Mouse (Mus musculus) inflammation-experienced regulatory T-cells, adult 6 months (primary cell): ENCODE data around the gene Ccl25. TPM values are rescaled to one million over a fixed set of nuclear protein-coding genes. Genes with fewer than 3 reads are reported as not detected.
"Not testable (repeated sequence)": the region's sequence is repeated elsewhere in the genome, so short reads cannot be mapped to it uniquely, and the experiment has no call there.

ENCODE experiments used
- ATAC-seq: one replicate; pipeline ENCODE4 v1.8.0; 2017
- polyA plus RNA-seq, 3 experiments: library from polyadenylated mRNA; unstranded; fragments of 100-300 nt; shearing (Covaris generic); gene quantifications; one replicate each; pipeline ENCODE4 v1.2.1; 2017

The Ccl25 gene
- polyA plus RNA-seq, 3 experiments from 2014 or later = 7.7 to 12.9 (median 11.6) TPM

- no peak for ATAC-seq
Measured at GRCm38 (mm10) chr8:4347661-4348060, 22.7 kb downstream of the Ccl25 start.

DNA sequence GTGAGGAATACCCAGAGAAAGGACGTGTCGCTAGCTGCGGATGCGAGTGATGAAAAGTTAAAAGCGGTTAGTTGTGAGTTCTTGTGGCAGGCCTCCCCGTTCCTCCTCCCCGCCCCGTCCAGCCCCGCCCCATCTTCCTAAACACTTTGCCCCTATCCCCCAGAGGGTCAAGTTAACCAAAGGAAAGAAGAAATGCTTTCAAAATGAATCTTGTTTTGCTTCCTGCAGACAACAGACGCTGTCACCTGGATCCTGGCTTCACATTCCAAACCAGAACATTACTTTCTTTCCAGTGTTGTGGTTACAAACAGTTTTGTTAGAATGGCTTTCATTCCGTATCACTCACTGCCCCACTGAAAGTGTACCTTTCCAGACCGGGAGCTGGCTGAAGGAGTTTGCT lies 23.3 kb downstream of the Ccl25 start:
- no peak for ATAC-seq

DNA sequence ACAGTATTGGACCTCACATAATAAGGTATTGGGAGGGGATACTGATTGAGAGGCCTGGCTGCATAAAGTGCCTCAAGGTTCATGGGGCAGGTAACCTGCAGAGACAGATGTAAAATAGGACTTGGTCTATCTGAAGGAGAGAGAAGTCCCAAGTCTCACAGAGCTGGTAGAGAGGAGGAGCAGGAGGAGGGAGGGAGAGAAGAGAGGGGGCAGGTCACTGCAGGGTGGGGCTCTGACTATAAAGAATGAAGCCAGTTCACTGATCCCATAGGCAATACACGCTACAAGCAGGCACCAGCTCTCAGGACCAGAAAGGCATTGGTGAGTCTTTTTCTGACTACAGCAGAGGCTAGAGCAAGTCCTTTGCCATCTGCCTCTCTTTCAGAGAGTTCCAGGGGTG lies 24.3 kb downstream of the Ccl25 start:
- no peak for ATAC-seq

GRCm38 (mm10) chr8:4350618-4351017 lies 25.6 kb downstream of the Ccl25 start:
- ATAC-seq = no peak

DNA sequence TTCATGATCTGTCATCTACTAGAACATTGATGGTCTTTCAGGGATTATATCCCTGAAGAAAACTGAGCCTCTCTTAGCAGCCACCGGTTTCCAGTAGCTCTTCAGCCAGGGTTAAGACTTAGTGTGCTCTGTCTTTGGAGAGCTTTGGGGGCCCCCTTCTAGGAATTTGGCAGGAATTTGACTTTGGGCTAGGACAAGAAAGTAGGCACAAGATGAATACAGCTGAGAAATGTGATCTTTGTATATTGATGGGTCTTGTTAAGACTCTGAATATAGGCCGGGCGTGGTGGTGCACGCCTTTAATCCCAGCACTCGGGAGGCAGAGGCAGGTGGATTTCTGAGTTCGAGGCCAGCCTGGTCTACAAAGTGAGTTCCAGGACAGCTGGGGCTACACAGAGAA lies 27.6 kb downstream of the Ccl25 start:
- ATAC-seq = not testable (repeated sequence)

GRCm38 (mm10) chr8:4353741-4354140 lies 28.7 kb downstream of the Ccl25 start:
- no peak for ATAC-seq

GRCm38 (mm10) chr8:4354516-4354915 lies 29.5 kb downstream of the Ccl25 start:
- ATAC-seq = no peak

- no peak for ATAC-seq
Measured at GRCm38 (mm10) chr8:4355455-4355854, 30.4 kb downstream of the Ccl25 start.

GRCm38 (mm10) chr8:4359362-4359761 lies 34.4 kb downstream of the Ccl25 start:
- no peak for ATAC-seq

DNA sequence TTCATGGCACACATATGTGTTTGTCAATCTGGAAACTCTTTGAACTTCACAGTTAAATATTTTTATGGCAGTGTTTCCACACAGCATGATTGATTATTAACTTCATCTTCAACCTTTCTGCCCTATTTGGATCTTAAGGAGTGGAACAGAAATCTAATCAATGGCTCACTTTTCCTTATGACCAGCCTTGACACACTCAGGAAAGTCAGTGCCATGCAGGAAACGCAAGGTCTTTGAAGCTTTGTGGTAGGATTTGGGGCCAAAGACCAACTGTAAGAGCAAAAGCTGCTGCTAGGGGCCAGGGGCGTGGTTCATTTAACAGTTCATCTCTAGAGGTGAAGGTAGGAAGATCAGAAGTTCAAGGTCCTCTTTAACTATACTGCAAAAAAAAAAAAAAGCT lies 35.9 kb downstream of the Ccl25 start:
- ATAC-seq = no peak

- no peak for ATAC-seq
Measured at GRCm38 (mm10) chr8:4366189-4366588, 41.2 kb downstream of the Ccl25 start.

- ATAC-seq = no peak
Measured at GRCm38 (mm10) chr8:4367808-4368207, 42.8 kb downstream of the Ccl25 start.

DNA sequence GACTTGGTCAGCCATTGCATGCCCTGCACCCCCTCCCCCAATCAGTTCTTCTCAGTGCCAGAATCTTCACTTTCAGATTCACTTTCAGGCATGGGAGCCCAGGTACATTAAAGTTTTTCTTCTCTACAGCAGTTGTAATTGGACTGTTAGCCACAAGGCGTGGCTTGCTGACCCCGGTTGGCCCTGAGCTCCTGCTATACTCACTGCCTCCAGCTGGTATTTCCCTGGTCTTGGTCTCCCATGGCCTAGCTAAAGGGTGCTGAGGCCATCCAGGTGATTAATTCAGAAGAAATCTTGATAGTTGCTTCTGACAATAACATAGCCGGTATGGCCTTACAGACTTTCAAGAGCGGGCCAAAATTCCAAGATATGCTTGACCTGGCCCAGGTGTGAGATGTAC lies 43.5 kb downstream of the Ccl25 start:
- no peak for ATAC-seq

DNA sequence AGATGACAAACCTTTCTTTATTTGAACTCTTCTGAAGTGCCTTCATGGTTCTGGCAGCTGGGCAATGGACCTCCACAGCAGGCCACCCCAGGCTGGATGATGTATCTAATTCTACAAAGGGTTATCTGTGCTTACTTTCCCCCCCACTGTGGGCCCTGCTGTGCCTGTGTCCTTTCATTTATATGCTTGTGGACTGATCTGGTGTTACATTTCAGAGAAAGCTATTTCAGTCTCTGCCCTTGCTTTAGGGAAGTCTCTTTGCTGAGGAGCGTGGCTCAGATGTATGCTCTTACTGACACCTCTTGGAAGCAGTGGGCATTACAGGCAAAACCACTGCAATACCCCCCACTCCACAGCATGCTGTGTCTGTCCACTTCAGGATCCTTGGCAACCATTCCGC lies 45.1 kb downstream of the Ccl25 start:
- ATAC-seq = peak; percentile 94

- no peak for ATAC-seq
Measured at GRCm38 (mm10) chr8:4372657-4373056, 47.6 kb downstream of the Ccl25 start.

DNA sequence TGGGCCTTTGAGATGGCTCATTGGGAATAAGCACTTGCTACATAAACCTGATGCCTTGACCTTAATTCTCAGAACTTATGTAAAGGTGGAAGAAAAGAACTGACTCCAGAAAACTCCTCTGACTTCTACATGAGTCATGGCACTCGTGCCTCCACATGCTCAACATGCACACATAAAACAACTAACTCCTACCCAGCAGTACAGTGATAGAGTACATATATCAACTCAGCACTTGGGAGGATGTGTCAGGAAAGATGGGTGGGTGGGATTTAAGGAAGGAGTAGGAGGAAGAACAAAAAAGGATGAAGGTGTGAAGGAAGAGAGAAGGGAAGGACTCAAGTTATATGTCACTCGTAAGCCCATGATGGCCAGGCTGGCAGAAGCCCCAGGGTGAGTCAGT lies 76.4 kb downstream of the Ccl25 start:
- no peak for ATAC-seq

DNA sequence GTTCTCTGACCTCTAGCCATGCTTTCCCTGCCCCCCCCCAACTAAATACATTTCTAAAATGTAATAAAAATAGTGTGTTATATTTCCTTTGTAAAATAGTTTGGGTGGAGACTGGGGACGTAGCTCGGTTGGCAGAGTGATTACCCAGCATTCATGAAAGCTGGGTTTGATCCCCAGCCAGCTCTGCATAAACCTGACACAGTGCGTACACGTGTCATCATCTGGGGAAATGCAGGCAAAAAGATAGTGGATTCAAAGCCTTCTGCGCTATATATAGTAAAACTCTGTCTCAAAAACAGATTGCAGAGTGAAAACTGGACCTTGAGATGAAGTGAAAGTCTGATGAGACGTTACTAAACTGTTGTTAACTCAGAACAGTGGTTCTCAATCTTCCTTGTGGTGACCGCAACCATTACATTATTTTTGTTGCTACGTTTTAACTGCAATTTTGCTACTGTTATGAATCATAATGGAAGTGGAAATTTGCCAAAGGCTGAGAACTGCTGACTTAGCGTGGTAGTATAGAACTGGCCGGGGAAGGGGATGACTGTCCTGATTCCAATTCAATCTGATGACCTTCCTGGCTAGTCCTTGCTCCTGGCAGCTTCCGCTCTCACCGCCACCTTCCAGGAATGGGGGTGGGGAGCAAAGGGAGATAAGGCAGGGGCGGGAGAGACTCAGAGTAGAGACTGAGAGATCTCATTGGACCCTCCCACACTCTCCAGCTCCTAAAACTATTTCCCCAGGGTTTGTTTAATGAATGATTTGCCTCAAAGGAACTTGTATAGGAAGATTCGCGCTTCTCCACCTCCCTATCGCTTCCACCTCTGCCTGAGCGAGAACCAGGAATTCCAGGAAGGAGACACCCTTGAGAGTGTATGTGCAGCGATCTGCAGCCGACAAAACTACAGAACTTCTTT lies 79.2 kb downstream of the Ccl25 start:
- ATAC-seq = peak; percentile 35

DNA sequence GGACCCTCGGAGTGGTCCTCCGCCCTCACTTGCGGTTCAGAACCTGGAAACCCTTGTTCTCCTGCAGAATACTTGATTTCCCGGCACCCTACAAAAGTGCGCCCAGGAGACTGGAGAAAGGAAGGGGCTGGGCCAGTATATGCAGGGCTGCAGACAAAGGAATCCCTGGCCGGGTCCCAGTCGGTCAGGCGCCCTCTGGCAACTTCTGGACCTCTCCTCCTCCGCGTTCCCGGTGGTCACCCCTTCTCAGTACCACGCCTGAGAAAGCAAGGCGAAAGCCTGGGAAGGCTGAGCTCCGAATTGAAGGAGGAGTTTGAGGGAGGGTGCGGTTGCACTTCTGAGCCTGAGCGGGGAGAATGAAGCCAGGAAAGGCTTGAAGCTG lies 79.9 kb downstream of the Ccl25 start:
- ATAC-seq = no peak

- not testable (repeated sequence) for ATAC-seq
Measured at GRCm38 (mm10) chr8:4408425-4408824, 83.4 kb downstream of the Ccl25 start.

Other genes with a start within 250 kb of the Ccl25 start
- gene Cd209f, start 219.4 kb upstream of the Ccl25 start, polyA plus RNA-seq = not detected
- gene Cd209g, start 191.1 kb upstream of the Ccl25 start, polyA plus RNA-seq = under 1 TPM in 1 of 3 experiments, not detected in 2; 0.12 TPM
- gene Evi5l, start 158.6 kb upstream of the Ccl25 start, polyA plus RNA-seq = 1 to 10 TPM; 3.9 to 6.0 (median 5.7) TPM
- under 1 TPM; 0.30 to 0.57 (median 0.50) TPM for gene Prr36, start 107.8 kb upstream of the Ccl25 start, polyA plus RNA-seq
- under 1 TPM in 1 of 3 experiments, not detected in 2; 0.90 TPM for gene Lrrc8e, start 98.4 kb upstream of the Ccl25 start, polyA plus RNA-seq
- gene Map2k7, start 86.5 kb upstream of the Ccl25 start, polyA plus RNA-seq = 10 to 100 TPM; 17.2 to 33.1 (median 20.0) TPM
- gene Gm49320, start 86.3 kb upstream of the Ccl25 start, polyA plus RNA-seq = under 1 TPM in 1 of 3 experiments, not detected in 2; 0.35 TPM
- 1 to 10 TPM; 1.9 to 8.2 (median 5.2) TPM for gene Tgfbr3l, start 77.0 kb upstream of the Ccl25 start, polyA plus RNA-seq
- 10 to 100 TPM in 2 of 3 experiments, 1 to 10 TPM in 1; 9.1 to 16.0 (median 15.9) TPM for gene Snapc2, start 72.1 kb upstream of the Ccl25 start, polyA plus RNA-seq
- gene Ctxn1, start 65.9 kb upstream of the Ccl25 start, polyA plus RNA-seq = under 1 TPM in 2 of 3 experiments, not detected in 1; 0.74 to 0.89 TPM
- gene Timm44, start 49.3 kb upstream of the Ccl25 start, polyA plus RNA-seq = 10 to 100 TPM; 69.8 to 91.0 (median 81.9) TPM
- gene Elavl1, start 203 bp downstream of the Ccl25 start, polyA plus RNA-seq = 10 to 100 TPM; 31.0 to 37.8 (median 34.3) TPM
- 100 to 1,000 TPM in 2 of 3 experiments, 10 to 100 TPM in 1; 96.6 to 109 (median 102) TPM for gene Cers4, start 167.8 kb downstream of the Ccl25 start, polyA plus RNA-seq